Mouse (Mus musculus) right cerebral cortex, adult 18-20 months (tissue): ENCODE measurements around the gene Chchd6.

Experiments
- DNase-seq: peaks from one replicate; pipeline ENCODE4 v3.0.0; 2022; ENCODE audit warnings: mixed read lengths

Gene Chchd6

GRCm38 (mm10) chr6:89399564-89399963 is 195.9 kb downstream of the Chchd6 start:
- DNase-seq: no peak

GRCm38 (mm10) chr6:89397919-89398318 is 197.5 kb downstream of the Chchd6 start:
- no peak for DNase-seq

- DNase-seq: peak; percentile 27
Measured at GRCm38 (mm10) chr6:89393820-89394219, 201.6 kb downstream of the Chchd6 start.

- DNase-seq: no peak
Measured at GRCm38 (mm10) chr6:89392213-89392612, 203.2 kb downstream of the Chchd6 start.

GRCm38 (mm10) chr6:89389771-89390170 is 205.7 kb downstream of the Chchd6 start:
- no peak for DNase-seq

- DNase-seq: no peak
Measured at GRCm38 (mm10) chr6:89386956-89387355, 208.5 kb downstream of the Chchd6 start.

- no peak for DNase-seq
Measured at GRCm38 (mm10) chr6:89384699-89385098, 210.8 kb downstream of the Chchd6 start.

GRCm38 (mm10) chr6:89381851-89382250 is 213.6 kb downstream of the Chchd6 start:
- DNase-seq: no peak

- no peak for DNase-seq
Measured at GRCm38 (mm10) chr6:89381172-89381571, 214.3 kb downstream of the Chchd6 start.

- no peak for DNase-seq
Measured at GRCm38 (mm10) chr6:89380751-89381150, 214.7 kb downstream of the Chchd6 start.

- no peak for DNase-seq
Measured at GRCm38 (mm10) chr6:89378264-89378663, 217.2 kb downstream of the Chchd6 start.

- DNase-seq: no peak
Measured at GRCm38 (mm10) chr6:89368812-89369211, 226.6 kb downstream of the Chchd6 start.

- no peak for DNase-seq
Measured at GRCm38 (mm10) chr6:89364342-89364741, 231.1 kb downstream of the Chchd6 start.

- no peak for DNase-seq
Measured at GRCm38 (mm10) chr6:89363107-89363451, 232.4 kb downstream of the Chchd6 start.

GRCm38 (mm10) chr6:89362281-89363106 is 233.0 kb downstream of the Chchd6 start, which contains the start of gene Plxna1:
TSS of gene Plxna1 (minus strand) at chr6:89362620.
- peak; percentile 48 for DNase-seq

GRCm38 (mm10) chr6:89361418-89362280 is 233.8 kb downstream of the Chchd6 start:
- no peak for DNase-seq

GRCm38 (mm10) chr6:89360709-89361417 is 234.6 kb downstream of the Chchd6 start:
- no peak for DNase-seq

- no peak for DNase-seq
Measured at GRCm38 (mm10) chr6:89359771-89360708, 235.4 kb downstream of the Chchd6 start.

- no peak for DNase-seq
Measured at GRCm38 (mm10) chr6:89359192-89359591, 236.3 kb downstream of the Chchd6 start.

GRCm38 (mm10) chr6:89355661-89356060 is 239.8 kb downstream of the Chchd6 start:
- no peak for DNase-seq

- no peak for DNase-seq
Measured at GRCm38 (mm10) chr6:89354726-89355125, 240.7 kb downstream of the Chchd6 start.

GRCm38 (mm10) chr6:89354076-89354475 is 241.4 kb downstream of the Chchd6 start:
- no peak for DNase-seq
